Mouse (Mus musculus): ENCODE measurements around the gene Tchp.
A peak's percentile ranks its signal among the peaks of the same experiment; 100 is the strongest.

Tchp gene

DNA sequence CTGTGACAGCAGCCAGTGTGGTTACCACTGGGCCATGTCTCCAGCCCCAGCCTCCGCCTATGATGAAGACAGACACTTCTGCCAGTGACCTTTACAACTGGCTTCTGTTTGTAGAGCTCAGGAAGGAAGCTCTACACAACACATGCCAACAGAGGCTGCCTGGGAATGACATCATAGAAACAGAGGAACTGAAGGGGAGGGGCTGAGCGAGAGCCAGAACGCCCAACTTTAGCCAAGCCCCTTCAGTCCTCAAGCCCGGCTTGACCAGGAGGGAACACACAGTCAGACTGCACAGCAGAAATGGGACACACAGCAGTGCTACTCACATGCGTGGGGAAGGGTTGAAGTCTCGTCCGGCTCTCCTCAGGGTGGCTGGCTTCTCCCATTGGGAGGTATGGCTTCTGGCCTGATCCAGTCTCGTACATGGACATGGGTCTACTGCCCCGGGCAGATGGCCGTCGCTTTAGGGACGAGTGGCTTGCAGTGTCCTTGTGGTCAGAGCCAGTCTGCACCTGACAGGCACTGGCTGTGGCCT lies 31.2 kb downstream of the Tchp start:
- DNase-seq (ENCODE audit: low spot score in 2 of 2), result peak; percentile 84 to 88

DNA sequence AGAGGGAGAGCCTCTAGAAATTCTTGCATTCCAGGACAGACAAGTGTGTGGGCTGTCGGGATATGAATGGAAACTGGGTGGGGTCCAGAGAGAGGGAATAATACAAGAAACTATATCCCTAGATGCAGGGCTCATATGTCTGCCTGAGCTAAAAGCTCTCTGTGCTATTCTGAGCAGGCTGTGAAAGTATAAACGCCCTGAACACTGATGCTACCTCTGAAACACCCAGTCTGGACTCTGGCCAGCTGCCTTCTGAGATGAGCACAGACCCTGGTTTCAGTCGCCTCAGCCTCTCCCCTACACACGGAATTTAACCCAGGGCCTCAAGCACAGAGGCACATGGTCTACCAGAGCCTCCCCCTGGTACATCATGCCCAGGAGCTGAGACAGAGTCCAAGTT lies 33.0 kb downstream of the Tchp start:
- no peak for DNase-seq (ENCODE audit: low spot score in 2 of 2)

DNA sequence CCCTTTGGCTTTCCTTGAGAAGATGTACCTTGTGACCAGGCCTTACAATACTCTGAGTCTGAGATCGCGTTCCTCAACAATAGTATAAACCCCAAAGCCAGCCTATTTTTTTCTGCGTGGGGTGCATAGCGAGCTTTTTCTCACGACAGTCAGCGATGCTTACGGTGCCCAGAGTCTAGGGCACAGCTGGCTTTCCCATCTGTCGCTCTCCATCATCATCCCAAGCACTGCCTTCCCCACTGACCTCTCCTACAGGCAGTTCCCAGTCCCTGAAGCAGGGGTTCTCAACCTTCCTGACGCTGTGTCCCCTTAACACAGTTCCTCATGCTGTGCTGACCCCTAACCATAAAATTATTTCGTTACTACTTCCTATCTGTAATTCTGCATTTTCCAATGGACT lies 35.0 kb downstream of the Tchp start:
- no peak for DNase-seq (ENCODE audit: low spot score in 2 of 2)

DNA sequence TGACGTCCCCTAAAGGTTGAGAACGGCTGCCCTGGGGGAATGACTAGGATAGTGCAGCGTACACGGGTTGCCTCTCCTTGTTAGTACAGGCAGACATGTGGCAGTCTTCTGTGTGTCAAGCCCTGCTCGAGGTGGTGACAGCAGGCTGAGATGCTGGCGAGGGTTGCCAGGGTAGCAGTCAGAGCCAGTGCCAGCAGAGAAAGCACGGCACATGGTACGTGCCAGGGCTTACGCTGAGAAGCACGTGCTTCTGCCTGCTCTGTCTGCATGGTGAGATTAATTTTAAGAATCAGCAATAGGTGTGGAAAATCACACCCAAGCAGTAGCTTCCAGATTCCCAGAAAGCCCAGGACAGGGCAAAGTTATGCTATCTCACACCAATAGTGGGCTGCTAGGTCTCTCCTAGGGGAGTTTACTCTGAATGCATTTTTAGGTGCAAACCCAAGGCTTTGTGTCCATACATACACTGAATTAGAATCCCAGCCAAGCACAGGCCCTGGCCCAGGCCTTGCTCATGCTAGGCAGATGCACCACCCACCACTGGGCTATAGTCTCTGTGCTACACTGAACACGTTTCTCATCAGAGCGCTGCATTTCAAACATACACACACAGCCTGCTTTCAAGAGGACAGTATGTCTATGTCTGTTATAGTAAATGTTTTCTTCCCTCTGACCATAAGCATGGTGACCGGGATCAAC lies 35.6 kb downstream of the Tchp start:
- peak; percentile 73 to 80 for DNase-seq (ENCODE audit: low spot score in 2 of 2)

DNA sequence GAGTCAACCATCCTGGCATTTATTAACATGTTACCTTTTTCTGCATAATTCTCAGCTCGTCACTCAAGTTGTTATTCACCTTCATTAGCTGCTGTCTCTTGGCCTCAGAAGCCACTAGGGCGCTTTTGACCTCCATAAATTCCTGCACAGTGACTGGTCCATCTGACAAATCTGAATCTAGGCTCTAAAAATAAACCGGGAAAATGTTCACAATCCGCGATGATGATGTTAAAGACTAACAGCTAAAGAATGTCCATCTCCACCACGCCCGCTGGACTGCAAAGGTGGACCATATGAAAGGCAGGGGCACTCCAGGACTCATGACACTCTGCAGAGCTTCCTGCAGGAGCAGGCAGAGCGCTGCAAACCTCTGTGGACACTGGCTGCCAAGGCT lies 36.1 kb downstream of the Tchp start:
- DNase-seq (ENCODE audit: low spot score in 2 of 2), result no peak

DNA sequence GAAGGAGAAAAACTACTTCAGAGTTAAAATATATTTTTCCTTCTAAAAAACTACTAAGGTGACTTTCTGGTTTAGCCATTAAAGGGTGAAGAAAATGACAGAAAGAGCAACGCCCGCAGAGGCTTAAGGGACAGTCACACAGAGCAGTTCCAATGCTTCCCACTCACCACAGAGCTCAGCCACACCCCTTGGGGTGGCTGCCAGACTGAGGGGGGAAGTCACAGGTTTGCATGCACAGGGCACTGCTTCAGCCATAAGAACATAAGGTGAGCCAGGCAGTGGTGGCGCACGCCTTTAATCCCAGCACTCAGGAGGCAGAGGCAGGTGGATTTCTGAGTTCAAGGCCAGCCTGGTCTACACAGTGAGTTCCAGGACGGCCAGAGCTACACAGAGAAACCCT lies 38.0 kb downstream of the Tchp start:
- no peak for DNase-seq (ENCODE audit: low spot score in 2 of 2)

DNA sequence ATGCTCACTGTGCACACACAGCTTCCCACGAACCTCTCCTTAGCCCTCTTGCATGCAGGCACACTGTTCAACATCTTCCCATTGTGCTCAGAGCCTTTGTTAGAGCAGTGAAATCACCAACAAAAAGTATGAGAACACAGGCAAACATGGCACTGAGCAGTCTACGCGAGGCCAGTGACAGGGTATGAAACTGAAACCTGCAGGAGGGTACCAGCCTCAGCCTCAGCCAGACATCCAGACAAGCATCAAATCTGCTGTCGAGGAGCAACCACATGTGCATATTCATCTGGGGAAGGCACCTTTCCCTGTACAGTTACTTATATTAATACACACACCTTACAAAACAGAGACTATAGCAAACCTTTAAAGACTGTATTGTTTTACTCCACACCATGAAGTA lies 39.3 kb downstream of the Tchp start:
- DNase-seq (ENCODE audit: low spot score in 2 of 2), result no peak

DNA sequence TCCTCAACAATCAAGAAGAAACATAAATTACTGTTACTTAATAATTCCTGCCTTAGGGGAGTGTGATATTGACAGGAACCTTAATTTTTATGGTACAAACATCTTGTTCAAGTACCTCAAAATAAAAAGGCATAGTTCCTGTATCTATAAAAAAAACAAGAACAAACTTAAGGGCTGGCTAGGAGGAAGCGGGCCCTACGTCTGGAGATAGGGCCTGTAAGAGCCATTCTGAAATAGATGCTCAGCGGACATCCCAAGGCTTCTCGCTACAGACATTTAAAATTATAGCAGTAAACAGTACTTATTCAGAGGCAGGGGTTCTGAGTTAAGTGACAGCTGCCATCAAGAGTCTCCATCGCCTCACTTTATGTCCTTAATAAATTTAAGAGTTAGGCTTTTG lies 40.0 kb downstream of the Tchp start:
- DNase-seq (ENCODE audit: low spot score in 2 of 2), result no peak

DNA sequence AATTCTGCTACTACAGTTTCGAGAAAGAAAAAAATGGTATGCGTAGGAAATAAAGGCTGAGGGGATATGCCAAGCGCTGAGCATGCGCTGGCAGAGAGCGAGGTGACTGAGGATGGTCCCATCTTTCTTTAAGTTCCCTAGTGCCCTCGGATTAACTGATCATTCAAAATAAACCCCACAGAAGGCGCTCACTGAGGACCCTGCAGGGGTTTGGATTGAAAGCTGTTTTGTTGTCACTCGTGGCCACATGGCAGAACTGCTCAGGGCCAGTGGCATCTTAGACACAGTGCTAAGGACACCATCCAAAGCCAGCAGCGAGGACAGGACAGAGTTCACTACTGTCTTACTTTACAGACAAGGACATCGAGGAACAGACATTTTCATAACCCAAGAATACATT lies 42.8 kb downstream of the Tchp start:
- no peak for DNase-seq (ENCODE audit: low spot score in 2 of 2)

DNA sequence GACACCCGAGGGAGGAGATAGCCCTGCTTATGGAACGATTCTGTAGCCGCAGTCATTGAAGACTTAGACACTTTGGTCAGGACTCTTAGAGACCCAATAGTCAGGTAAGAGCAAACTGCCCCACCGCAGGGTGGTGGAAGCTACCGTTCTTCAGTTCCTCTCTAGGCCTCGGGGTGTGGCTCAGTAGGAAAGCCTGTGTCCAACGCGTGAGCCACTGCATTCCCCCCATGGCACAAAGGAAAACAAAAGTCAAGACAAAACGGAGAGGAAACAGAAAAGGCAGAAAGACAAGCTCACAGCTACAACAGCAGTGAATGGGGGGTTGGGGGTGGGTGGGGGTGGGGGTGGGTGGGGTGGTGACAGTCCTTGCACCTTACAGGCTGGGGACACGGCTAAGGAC lies 44.8 kb downstream of the Tchp start:
- no peak for DNase-seq (ENCODE audit: low spot score in 2 of 2)

DNA sequence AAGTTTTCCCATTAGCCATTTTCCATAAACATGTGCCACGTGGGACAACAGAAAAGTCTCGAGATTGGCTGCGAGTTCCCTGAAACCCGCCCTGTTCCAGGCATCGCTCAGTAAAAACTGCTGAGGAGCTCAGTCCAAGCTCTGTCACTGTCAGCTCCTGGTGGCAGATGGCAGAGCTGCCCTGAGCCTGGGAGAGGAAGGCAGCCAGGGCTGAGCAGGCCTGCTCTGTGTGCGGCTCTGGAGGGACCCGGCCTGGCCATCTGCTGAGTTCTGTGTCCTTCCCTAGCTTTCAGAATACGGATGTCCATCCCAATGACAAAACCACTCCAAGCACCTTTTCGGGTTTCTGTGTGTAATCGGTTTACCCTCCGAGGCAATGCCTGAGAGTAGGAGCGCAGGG lies 45.8 kb downstream of the Tchp start:
- no peak for DNase-seq (ENCODE audit: low spot score in 2 of 2)

DNA sequence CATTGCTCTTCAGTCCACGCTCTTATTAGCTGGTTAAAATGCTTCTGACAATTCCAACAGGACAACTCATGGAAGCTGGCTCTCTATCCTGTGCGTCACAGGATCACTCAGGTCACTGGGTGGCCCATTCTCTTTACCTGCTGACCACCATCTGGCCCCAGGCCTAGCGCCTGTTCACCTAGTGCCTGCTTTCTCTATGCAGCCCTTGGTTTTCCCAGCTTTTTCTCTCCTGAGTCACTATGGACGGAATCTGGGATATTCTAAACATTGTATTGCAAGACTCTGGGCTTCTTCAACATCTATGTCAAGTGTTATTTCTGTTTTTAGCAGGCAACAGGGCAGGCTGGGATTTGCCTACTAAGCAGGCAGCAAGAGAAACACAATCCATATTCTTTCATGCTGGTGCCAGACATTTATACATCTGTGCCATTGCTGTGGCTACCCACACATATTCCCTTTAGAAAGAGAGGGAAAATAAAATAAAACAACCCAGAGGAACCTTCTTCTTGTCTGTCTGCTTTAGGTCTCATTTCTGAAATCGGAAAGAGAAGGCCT lies 52.1 kb downstream of the Tchp start:
- DNase-seq (ENCODE audit: low spot score in 2 of 2), result no peak

DNA sequence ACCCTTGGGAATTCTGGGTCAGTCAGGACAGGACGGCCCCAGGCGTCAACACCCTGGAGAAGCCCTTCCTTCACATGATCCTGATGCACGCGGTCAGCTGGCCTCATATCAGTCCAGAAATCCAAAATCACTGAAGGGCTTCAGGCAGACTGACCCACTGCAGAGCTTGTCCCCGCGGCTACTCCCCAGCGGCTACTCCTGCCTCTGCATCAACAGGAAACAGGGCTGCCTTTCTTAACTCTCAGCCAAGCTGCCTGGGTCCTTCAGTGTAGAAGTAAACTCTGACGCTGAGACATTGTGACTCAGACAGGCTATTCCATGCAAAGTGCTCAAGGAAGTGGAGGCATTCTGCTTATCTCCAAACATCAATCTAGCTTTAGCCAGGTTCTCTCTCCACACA lies 54.4 kb downstream of the Tchp start:
- peak in 1 of 2 experiments; percentile 48 for DNase-seq (ENCODE audit: low spot score in 2 of 2)

DNA sequence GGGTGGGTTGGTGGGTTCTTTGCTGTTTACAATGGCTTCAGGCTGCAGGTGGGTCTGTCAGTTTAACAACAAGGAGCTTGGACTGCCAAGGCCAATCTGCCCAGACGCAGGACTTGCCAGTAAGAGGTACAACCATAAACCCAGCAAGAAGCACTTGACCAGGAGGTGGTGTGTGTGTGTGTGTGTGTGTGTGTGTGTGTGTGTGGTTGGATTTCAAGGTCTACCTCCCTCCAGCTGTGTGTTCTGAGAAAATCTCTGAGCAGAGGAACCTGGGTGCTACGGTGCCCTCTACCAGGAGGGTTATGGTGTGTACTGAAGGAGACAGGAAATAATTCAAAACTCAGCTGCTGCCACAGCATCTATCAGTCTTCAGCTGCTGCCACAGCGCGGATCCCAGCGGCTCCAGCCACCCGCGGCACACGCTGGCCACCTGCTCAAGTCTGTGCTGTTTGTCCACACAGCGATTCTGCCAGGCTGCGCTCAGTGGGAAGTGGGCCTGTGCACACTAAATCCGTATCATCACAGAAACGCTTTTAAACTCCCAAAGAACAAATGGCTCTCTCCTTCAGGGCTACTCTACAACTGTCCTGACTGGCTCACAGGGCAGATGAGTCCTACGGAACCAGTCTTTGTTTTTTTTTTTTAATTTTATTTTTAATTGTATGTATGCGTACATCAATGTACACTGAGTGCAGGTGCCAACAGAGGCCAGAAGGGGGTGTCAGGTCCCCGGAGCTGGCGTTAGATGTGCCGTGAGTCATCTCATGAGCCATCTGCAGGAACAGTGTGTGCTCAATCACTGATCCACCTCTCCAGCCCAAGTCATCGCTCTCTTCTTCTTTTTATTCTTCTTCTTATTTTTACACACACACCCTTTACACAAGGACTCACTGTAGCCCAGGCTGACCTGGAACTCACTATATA lies 57.5 kb downstream of the Tchp start:
- DNase-seq (ENCODE audit: low spot score in 2 of 2), result no peak

DNA sequence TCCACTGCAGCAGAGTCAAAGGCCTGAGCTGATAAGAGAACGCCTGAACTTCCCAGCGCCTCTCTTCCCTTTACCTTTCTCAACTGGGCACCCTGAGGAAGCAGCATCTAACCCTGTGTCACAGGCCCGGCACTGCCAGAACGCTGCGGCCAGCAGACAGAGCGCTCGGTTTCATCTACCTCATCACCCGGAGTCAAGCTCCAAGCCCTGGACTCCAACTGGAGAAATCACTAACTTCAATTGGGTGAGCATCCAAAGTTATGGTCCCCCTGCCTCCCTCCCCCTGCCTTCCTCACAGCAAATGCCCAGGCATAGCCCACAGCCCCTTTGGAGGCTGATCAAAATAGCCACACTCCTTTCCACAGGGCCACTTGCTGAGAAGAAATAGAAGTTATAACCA lies 59.1 kb downstream of the Tchp start:
- no peak for DNase-seq (ENCODE audit: low spot score in 2 of 2)

DNA sequence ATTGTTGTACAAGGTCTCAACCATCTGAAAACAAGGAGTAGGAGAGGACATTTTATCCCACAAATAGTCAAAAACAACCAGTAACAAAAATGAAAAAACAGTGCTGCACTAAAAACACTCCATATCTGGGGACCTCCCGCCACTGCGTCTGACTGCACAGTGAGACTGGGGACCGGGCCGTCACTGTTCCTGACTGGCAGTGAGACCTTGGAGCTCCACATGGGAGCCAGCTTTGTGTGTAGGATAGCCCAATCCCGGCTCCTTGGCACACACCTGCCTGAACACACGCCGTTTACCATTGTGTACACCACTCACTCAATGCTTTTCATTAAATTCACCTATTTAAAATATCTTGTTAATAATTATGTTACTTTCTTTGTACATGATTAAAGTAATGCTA lies 59.6 kb downstream of the Tchp start:
- DNase-seq (ENCODE audit: low spot score in 2 of 2), result no peak

DNA sequence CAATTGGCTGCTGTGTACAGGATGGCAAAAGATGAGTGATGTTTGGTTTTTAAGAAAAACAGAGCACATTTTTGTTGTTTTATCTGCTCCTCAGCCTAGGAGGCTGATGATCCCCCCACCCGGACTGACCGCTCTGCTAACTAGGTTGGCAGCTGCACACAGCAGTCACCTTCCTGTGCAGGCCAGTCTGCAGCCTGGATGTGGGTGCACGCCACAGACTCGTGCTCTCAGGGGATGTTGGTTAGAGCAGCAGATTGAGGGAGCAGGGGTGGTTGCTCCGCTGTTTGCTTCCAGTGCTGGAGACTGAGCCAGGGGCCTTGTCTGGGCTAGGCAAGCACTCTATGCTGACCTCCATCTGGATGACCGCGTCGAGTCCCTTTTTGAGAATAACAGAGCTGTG lies 62.2 kb downstream of the Tchp start:
- DNase-seq (ENCODE audit: low spot score in 2 of 2), result no peak

DNA sequence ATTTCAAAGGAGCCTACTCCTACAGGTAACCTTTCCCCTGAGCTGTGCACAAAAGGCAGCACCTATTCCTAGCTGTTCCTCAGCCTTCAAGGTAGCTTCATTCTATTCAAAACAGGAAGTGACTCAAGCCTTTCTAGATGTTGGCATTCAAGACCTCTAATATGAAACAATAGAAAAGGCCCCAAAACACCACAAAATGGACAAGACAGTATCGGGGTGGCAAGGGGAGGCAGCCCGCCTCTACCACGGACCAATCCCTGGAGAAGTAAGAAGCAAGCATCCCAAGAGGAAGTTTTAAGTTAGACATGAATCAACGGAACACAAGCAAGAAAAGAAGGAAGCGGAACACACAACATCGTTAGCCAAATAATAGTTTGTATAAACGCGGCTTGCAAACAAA lies 64.2 kb downstream of the Tchp start:
- DNase-seq (ENCODE audit: low spot score in 2 of 2), result peak in 1 of 2 experiments; percentile 38

Measured in heart, adult 9 months (tissue).